Mouse (Mus musculus): Measurements from ENCODE around the gene Cidec.

DNA sequence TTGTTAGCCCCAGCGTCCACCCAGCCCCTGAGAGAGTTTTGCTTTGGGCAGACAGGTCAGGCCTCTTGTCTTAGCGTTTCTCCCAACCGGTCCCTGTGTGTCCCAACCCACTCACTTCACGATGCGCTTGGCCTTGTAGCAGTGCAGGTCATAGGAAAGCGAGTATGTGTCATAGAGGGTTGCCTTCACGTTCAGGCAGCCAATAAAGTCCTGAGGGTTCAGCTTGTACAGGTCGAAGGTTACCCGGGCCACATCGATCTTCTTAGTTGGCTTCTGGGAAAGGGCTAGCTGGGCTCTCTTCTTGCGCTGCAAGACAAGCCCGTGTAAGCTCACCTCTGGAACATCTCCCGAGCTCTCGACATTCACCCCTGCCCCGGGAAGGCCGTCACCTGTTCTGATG is 7.6 kb downstream of the Cidec start:
- TF ChIP-seq EP300 (IDR thresholded peaks at IDR 0.05; ENCODE audit: low read depth in 1 of 2, low read length in 2 of 2) (no peak), CTCF (IDR thresholded peaks at IDR 0.05 in 2 of 3, conservative IDR thresholded peaks at IDR 0.05 in 1 of 3; ENCODE audit: control insufficient read depth in 1 of 3, insufficient read depth in 1 of 3, low read depth in 2 of 3, low read length in 3 of 3, poor library complexity in 1 of 3, severe bottlenecking in 1 of 3) (no peak), RCOR1 (IDR thresholded peaks at IDR 0.05; ENCODE audit: low read depth, low read length) (no peak)

Measured in MEL (cell line).